Mouse (Mus musculus): ENCODE data around the gene Srsf5. TPM values are rescaled to one million over a fixed set of nuclear protein-coding genes. Genes with fewer than 3 reads are reported as not detected.

Srsf5 gene
- polyA plus RNA-seq, 2 experiments from 2014 or later: 438 to 465 TPM

- ATAC-seq: no peak
Measured at GRCm38 (mm10) chr12:80998528-80999221, 53.4 kb downstream of the Srsf5 start.

Other genes starting within 250 kb of the Srsf5 start
- gene Ccdc177, start 184.8 kb upstream of the Srsf5 start, polyA plus RNA-seq (2017; shearing (Covaris generic)): not detected
- gene Susd6, start 155.0 kb upstream of the Srsf5 start, polyA plus RNA-seq (2017; shearing (Covaris generic)): 10 to 100 TPM; 21.8 to 29.4 TPM
- 1 to 10 TPM in 1 of 2 experiments, under 1 TPM in 1; 0.52 to 1.4 TPM for gene Slc10a1, start 23.2 kb downstream of the Srsf5 start, polyA plus RNA-seq (2017; shearing (Covaris generic))
- under 1 TPM in 1 of 2 experiments, not detected in 1; 0.53 TPM for gene Smoc1, start 81.3 kb downstream of the Srsf5 start, polyA plus RNA-seq (2017; shearing (Covaris generic))